Mouse (Mus musculus) fibroblast of lung, adult 2 months (primary cell): ENCODE data around the gene Morn4.
A peak's percentile ranks its signal among the peaks of the same experiment; 100 is the strongest.

ENCODE experiments used
- DNase-seq: peaks from one replicate; pipeline ENCODE4 v3.0.0-alpha.2; 2011; ENCODE audit warnings: low read depth

The Morn4 gene

GRCm38 (mm10) chr19:42043988-42044387 is 42.2 kb downstream of the Morn4 start:
- no peak for DNase-seq

DNA sequence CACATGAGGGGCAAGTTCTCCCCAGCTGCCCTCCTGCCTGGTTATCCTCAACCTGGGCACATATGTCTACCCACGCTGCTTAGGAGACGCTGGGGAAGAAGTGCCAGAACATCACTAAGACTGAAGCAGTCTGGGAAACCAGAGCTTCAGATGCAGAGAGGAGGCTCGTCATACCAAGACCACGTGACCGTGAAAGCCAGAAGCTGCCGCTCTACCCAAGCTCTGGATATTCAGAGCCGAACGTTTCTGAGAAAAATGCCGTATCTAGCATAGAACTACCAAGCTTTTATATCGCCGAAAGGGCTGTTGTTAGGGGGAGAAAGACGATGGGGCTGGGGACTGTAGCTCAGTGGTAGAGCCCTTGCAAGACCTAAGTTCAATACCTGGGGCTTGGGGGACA is 47.8 kb downstream of the Morn4 start:
- DNase-seq, result no peak

DNA sequence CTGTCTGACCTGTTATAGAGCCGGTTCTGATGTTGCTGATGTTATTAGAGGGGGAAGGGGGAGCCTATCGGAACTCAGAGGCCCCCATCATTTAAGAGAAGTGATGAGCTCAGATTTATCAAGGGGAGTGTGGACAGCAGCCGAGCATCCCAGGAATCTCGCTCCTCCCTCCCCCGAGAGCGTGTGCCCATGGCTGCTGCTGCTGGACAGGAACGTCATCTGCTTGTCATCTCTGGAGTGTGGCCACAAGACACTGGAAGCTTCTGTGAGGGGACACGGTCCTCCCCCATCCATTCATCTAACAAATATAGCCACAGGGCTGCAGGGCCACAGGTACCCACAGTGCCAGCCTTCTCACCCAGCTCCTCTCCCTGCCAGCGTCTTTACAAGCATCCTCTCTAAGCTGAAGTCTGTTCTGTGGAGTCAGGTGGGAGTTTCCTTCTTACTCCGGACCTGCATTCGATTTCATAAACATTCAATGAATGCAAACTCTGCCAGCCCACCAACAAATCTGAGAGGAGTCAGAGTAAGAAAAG is 48.9 kb downstream of the Morn4 start:
- DNase-seq, result no peak

GRCm38 (mm10) chr19:42036357-42036756 is 49.8 kb downstream of the Morn4 start:
- no peak for DNase-seq

DNA sequence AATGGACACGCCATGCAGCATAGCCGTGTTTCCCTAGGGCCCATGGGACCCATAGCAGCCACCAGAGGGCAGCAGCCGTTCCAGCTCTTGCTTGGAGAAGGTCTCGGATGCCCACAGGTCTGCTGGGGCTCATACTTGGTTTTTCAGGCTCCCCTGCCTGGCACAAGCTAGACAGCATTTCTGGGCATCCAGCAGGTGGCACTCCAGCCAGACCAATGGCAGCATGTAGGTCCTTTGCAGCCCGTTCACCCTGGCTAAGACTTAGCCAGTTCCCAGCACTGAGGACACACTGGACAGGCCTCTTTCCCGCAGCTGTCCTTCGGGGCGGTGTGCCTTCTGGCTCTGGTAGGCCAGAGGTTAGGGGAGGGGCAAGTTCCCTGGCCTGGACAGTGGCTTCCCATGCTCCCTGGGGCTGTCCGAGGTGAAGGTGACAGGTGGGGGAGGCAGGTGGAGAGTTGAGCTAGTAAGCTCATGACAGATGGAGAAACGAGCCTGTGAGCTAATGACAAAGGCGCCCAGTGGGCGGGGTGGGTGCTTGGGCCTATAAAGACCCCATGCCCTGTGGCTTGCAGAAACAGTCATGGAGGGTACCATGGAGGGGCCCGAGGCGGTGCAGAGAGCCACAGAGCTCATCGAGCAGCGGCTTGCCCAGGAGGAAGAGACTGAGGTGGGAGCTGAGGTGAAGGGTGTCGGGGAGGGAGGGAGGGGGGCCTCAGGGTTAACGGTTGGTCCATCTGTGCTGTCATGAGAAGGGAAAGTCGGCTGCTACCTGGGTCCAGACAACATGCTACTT is 50.5 kb downstream of the Morn4 start, which contains the start of gene Ankrd2:
Ankrd2 (plus strand) TSS at position 545 of the 793 bp plus-strand sequence.
- DNase-seq, result peak; percentile 60

DNA sequence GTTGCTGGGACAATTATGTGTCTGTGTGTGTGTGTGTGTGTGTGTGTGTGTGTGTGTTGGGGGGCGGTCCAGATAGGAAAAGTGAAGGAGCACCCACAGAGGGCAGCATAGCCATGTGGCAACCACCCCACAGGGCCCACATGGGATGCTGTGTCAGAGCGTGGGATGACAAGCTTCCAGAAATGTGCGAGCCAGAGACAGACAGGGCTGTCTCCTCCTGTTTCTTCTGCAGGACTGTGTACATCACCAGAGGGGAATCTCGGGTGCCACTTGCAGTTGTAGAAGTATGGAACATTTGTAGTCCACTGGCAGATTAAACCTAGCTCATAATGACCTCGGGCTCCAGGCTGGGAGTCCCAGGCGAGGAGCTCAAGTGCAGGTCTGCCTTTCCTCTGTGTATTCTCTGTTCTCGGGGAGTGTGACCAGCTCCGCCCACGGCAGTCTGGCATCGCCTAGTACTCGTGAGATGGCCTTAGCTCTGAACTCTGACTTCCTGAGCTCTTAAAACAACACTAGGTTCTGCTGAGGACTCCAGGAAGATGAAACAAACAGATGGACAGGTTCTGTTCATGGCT is 51.2 kb downstream of the Morn4 start:
- DNase-seq, result no peak

DNA sequence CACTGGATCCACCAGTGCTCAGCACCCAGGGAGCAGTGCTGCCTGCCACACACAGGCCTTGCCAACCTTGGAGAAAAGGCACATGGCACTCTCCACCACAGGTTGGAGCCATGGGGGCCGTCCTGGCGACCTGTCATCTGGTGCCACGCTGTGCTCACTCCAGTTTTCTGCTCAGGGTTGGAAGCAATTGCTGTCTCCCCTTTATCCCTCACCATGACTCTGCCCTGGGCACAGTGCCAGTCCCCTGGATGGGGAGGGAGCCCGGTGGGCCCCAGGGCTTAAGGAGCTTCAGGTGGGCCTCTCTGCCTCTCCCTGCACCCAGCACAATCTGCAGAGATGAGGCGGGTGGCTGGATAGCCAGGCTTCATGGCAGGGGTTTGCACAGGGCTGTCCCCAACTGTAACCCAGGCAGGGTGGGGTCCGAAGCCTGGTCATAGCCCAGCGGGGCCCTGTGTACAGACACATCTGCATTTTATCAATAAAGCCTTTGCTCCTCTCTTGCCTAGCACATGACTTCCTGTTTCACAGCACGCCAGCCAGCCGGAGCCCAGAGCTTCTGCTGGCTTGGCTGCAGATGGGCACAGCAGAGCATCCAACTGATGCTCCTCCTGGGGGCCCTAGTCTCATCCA is 51.9 kb downstream of the Morn4 start:
- no peak for DNase-seq

DNA sequence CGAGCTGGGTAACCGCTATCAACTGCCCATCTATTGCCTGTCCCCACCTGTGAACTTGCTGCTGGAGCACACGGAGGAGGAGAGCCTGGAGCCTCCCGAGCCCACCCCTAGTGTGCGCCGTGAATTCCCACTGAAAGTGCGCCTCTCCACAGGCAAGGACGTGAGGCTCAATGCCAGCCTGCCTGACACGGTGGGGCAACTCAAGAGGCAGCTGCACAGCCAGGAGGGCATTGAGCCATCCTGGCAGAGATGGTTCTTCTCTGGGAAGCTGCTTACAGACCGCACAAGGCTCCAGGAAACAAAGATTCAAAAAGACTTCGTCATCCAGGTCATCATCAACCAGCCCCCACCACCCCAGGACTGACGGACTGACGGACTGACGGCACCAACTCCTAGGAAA is 52.5 kb downstream of the Morn4 start:
- DNase-seq, result no peak

DNA sequence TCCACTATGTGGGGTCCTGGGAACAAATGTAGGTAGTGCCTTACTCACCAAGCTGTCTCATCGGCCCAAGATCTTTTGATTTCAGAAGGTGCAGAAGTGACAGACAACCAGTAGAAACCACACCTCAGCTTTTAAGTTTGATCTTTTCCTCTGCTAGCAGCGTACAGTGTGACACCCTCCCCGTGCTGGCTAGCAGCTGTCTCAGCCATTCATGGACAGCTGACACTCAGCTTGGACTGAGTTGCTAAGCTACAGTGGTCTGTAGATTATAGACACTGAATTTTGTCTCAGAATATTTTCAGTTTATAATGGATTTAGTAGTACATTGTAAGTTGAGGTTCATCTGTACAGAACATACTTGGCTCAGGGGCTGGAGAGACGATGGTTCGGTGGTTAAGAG is 55.0 kb downstream of the Morn4 start:
- no peak for DNase-seq

DNA sequence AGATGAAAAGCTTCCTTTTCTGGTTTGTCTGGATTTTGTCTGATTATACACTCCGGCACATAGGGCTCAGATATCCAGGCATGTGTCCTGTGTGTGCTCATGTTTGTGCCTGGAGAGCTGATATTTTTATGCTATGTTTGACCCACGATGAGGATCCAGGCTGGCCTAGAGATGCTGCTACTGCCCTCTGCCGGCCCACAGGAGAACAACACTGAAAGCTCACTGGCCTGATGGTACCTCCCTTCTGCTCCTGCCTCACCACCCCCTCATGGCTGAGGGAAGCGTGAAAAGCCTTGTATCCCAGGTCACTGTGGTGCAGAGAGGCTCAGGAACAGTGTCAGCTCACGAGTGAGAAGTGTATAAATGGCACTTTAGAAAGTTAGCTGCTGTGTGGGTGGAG is 60.0 kb downstream of the Morn4 start:
- no peak for DNase-seq
